Mouse (Mus musculus) hindbrain, embryonic 14.5 days (tissue): ENCODE data around the gene Slc4a1. TPM values are rescaled to one million over a fixed set of nuclear protein-coding genes. Genes with fewer than 3 reads are reported as not detected.

Experiments
- ATAC-seq: fragments of 200-750 bp; cut with Nextera tagmentation; 2 replicates; pipeline ENCODE4 v1.8.0; 2017; ENCODE audit warnings: moderate number of reproducible peaks, mild to moderate bottlenecking, moderate TSS enrichment, moderate library complexity; ENCODE audit not compliant: low FRiP score
- DNase-seq: peaks from one replicate; pipeline ENCODE4 v3.0.0-alpha.2; 2015; ENCODE audit warnings: low spot score
- H3K27ac ChIP-seq: fragments of 300-500 bp; sonication (generic); 2 replicates; pipeline ENCODE4 v1.5.1; 2014; ENCODE audit warnings: mild to moderate bottlenecking, moderate library complexity
- H3K27me3 ChIP-seq: fragments of 300-500 bp; sonication (generic); 2 replicates; pipeline ENCODE4 v1.6.1; 2014; ENCODE audit warnings: mild to moderate bottlenecking, low read length, mixed read lengths; ENCODE audit not compliant: control insufficient read depth, insufficient read depth
- H3K36me3 ChIP-seq: fragments of 300-500 bp; sonication (generic); replicated peaks from 2 replicates; pipeline ENCODE4 v1.6.1; 2014; ENCODE audit not compliant: control insufficient read depth, insufficient read depth
- H3K4me1 ChIP-seq: fragments of 300-500 bp; sonication (generic); replicated peaks from 2 replicates; pipeline ENCODE4 v1.6.1; 2014; ENCODE audit warnings: antibody characterized with exemption, low read length, mixed read lengths; ENCODE audit not compliant: control insufficient read depth, insufficient read depth
- H3K4me2 ChIP-seq: fragments of 300-500 bp; sonication (generic); replicated peaks from 2 replicates; pipeline ENCODE4 v1.6.1; 2014; ENCODE audit warnings: mild to moderate bottlenecking, moderate library complexity
- H3K4me3 ChIP-seq: fragments of 300-500 bp; sonication (generic); replicated peaks from 2 replicates; pipeline ENCODE4 v1.5.1; 2014; ENCODE audit warnings: mild to moderate bottlenecking, low read length
- H3K9ac ChIP-seq: fragments of 300-500 bp; sonication (generic); 2 replicates; pipeline ENCODE4 v1.6.1; 2014
- H3K9me3 ChIP-seq: fragments of 300-500 bp; sonication (generic); 2 replicates; pipeline ENCODE4 v1.6.1; 2016; ENCODE audit warnings: low read length; ENCODE audit not compliant: control insufficient read depth
- WGBS: fragments of 180-500 bp; shearing (Covaris S2); extraction: QIAGEN DNeasy Blood & Tissue Kit; methylation state at CpG from one replicate; pipeline ENCODE4 v1.1.7; 2014; 5-methylcytosine and 5-hydroxymethylcytosine counted together
- polyA plus RNA-seq: library from polyadenylated mRNA; unstranded; fragments of >200 nt; fragmentation: Nextera tagmentation; extraction: Ambion mirVana; gene quantifications from 2 replicates; pipeline ENCODE4 v1.2.1, GENCODE M21; 2014

The Slc4a1 gene
- polyA plus RNA-seq, 1 experiment from 2014 or later = 1.6 TPM

DNA sequence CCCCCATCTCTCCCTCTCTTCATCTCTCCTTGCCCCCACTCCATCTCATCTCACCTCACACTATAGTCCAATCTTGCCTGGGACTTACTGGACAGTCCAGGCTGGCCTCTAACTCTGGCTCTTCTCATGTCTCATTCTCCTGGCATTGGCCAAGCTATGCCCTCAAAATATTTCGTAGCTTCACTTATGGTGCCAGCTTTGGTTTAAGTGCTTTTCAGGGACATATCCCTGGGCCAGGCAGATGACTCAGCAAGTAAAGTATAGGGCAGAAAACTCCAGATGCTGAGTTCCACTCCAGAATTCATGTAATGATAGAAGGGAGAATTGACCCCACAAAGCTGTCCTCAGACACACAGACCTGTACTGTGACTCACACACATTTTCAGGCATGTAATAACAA, 29.8 kb downstream of the Slc4a1 start:
- H3K4me2 ChIP-seq = no peak overlapping the region
- 89% methylated on average over 1 of the region's 1 CpGs for WGBS
- H3K9me3 ChIP-seq = no peaks in the 10 kb centered on the region

DNA sequence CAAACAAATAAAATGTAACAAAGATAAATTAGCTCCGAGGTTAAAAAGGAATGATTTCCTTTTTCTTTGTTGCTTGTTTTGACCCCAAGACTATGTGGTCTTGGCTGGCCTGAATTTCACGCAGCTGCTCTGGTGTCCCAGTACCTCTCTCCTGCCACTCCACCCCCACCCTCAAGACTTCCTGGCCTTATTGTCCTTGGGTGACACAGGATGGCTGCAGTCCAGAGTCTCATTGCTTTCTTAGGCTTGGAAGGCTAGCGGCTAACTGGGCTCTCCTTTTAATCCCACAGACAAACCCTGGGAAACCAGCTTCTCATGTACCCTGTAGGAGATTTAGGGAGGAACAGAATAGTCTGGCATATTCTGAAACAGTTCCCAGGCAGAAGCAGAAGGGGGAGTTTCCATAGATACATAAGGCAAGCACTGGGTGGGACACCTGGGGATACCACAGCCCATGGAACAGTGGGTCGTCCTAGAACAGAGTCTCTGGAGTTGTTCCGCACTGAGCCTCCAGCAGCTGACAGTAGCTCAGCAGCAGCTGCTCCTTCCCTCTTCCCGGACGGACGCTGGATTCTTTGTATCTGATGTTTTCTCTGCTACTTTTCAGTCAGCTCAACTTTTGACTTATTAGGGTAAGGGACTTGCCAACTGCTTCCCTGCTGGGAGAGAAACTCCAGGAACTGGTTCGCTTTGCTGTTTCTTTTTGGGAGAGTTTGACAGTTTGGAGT, 30.9 kb downstream of the Slc4a1 start:
- H3K4me1 ChIP-seq = no peaks in the 10 kb centered on the region
- no peak overlapping the region for H3K4me3 ChIP-seq
- no peak overlapping the region for H3K4me2 ChIP-seq
- H3K9me3 ChIP-seq = no peaks in the 10 kb centered on the region
- no peak for ATAC-seq
- no peaks in the 10 kb centered on the region for H3K27me3 ChIP-seq
- 35% methylated on average over 9 of the region's 9 CpGs for WGBS
- H3K36me3 ChIP-seq = no peaks in the 10 kb centered on the region
- no peak for DNase-seq
- no peak overlapping the region for H3K9ac ChIP-seq
- no peak overlapping the region for H3K27ac ChIP-seq

More for the DNA sequence above, 29.8 kb downstream of the Slc4a1 start:
- Histone ChIP-seq H3K4me1 (no peaks in the 10 kb centered on the region), H3K27me3 (no peaks in the 10 kb centered on the region), H3K27ac (no peak overlapping the region), H3K4me3 (no peak overlapping the region), H3K36me3 (no peaks in the 10 kb centered on the region), H3K9ac (no peak overlapping the region)
- ATAC-seq (no peak), DNase-seq (no peak)

DNA sequence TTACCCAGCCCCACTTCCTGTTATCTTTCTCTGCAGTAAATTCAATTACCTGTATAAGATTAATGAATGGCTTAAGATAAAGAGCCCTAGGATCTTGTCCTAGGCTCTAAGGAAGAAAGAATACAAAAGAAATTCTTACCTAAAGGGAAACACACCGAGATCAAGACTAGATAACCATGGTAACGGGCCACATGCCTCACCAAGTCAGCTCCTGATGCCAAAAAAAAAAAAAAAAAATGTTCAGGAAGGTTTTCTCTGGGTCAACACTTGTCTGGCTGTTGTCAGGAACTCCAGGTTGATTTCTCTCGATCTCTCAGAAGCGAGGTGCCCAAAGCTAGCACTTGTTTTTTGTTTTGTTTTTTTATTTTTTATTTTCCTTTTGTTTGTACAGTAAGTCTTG, 32.0 kb downstream of the Slc4a1 start:
- Histone ChIP-seq H3K9me3 (no peaks in the 10 kb centered on the region), H3K27ac (no peak overlapping the region), H3K27me3 (no peaks in the 10 kb centered on the region), H3K9ac (no peak overlapping the region), H3K4me2 (no peak overlapping the region), H3K4me3 (no peak overlapping the region), H3K36me3 (no peaks in the 10 kb centered on the region), H3K4me1 (no peaks in the 10 kb centered on the region)
- no peak for DNase-seq
- WGBS = 71% methylated on average over 4 of the region's 4 CpGs
- ATAC-seq = no peak

DNA sequence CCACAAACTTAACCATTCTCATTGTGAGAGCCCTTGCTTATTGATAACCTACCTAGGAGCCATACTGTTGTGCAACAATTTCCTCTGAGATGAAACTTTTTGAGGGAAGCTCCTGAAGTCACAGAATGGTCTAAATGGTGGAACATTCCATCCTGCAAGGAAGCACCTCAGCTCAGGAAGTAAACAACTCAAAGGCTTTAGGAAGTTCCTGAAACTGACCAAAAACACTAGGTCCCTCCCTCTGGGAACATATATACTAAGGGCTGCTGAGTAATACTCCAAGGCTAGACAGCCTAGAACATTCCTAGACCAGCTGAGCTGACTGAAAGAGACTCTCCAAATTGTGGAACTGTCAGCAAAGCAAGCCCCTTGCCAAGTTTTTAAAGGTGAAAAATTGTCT, 32.9 kb downstream of the Slc4a1 start:
- Histone ChIP-seq H3K27me3 (no peaks in the 10 kb centered on the region), H3K4me1 (no peaks in the 10 kb centered on the region), H3K9ac (no peak overlapping the region), H3K36me3 (no peaks in the 10 kb centered on the region), H3K4me3 (no peak overlapping the region), H3K9me3 (no peaks in the 10 kb centered on the region), H3K27ac (no peak overlapping the region), H3K4me2 (no peak overlapping the region)
- no peak for DNase-seq
- ATAC-seq = no peak

DNA sequence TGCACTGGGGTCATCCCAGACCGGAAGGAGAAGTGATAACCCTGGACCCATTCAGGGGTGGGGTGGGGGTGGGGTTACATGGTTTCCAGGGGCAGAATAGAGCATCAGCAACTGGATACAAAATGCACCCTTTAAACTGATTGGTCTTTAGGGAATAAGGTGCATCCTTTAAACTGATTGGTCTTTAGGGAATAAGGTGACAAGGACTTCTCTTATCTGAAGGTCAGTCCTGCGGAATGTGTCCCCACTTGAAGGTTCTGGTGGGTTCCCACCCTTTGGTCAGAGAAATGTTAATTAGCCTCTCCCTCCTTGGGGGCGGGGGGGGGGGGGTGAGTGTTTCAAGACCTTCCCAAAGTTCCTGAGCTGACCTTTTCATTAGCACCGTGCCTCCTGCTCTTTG, 34.2 kb downstream of the Slc4a1 start:
- Histone ChIP-seq H3K27ac (no peak overlapping the region), H3K4me1 (no peaks in the 10 kb centered on the region), H3K9me3 (no peaks in the 10 kb centered on the region), H3K27me3 (no peaks in the 10 kb centered on the region), H3K9ac (no peak overlapping the region), H3K4me2 (no peak overlapping the region), H3K36me3 (no peaks in the 10 kb centered on the region), H3K4me3 (no peak overlapping the region)
- ATAC-seq = no peak
- WGBS = 51% methylated on average over 4 of the region's 4 CpGs
- no peak for DNase-seq

DNA sequence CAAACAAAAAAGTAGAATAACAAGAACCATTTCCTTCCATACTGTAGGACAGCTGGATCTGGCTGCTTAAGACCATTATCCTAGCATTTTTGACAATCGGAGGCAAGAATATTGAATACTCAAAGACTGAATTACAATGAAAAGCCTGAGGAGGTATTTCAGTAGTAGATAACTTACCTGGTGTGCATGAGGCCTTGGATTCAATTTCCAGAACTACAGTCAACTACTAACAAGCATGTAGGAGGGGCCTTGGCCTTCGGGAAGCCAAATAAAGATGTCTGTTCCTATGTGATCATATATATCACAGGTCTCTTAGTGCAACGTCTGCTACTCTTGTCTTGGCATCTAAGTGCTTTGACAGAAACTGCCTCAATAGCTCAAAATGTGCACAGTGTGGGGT, 36.0 kb downstream of the Slc4a1 start:
- WGBS = 82% methylated on average over 3 of the region's 3 CpGs
- H3K9ac ChIP-seq = no peak overlapping the region
- no peak for ATAC-seq

DNA sequence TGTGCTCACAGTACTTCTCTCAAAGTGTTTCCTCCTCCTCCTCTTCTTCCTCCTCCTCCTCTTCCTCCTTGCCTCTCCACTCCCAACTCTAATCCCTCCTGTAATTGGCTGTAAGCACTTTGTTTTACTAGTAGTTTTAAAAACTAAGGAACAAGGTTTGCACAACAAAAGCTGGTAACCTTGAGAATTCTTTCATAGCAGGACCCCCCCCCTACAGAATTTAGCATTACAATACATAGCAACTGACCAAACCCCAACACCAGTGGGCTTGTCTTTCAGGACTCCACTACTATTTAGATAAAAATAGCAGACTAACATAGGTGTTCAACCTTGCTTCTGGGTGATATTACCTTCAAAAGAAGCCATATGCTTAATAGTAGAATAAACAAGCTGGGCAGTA, 36.5 kb downstream of the Slc4a1 start:
- no peak overlapping the region for H3K4me2 ChIP-seq

More for the DNA sequence above, 36.0 kb downstream of the Slc4a1 start:
- Histone ChIP-seq H3K4me3 (no peak overlapping the region), H3K4me2 (no peak overlapping the region), H3K4me1 (no peaks in the 10 kb centered on the region), H3K36me3 (no peaks in the 10 kb centered on the region), H3K9me3 (no peaks in the 10 kb centered on the region), H3K27me3 (no peaks in the 10 kb centered on the region), H3K27ac (no peak overlapping the region)
- no peak for DNase-seq

DNA sequence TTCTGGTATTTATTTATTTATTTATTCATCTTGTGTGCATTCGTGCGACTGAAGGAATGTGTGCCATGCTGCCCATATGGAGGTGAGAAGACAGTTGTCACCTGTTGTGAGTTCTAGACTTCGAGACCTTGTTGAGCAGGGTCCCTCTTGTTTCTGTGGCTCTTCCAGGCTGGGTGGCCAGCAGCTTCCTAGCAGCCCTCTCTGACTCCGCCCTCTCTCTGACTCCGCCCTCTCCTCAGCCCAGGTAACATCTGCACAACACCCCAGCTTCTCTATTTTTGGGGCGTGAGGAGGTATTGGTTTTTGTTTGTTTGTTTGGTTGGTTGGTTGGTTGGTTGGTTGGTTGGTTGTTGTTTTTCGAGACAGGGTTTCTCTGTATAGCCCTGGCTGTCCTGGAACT, 38.2 kb downstream of the Slc4a1 start:
- Histone ChIP-seq H3K4me1 (no peaks in the 10 kb centered on the region), H3K9ac (no peak overlapping the region), H3K27ac (no peak overlapping the region), H3K4me2 (no peak overlapping the region), H3K27me3 (no peaks in the 10 kb centered on the region), H3K4me3 (no peak overlapping the region), H3K9me3 (no peaks in the 10 kb centered on the region), H3K36me3 (no peaks in the 10 kb centered on the region)
- ATAC-seq (no peak), DNase-seq (no peak)
- WGBS = 79% methylated on average over 7 of the region's 7 CpGs

More for the DNA sequence above, 36.5 kb downstream of the Slc4a1 start:
- no peak for DNase-seq
- no peaks in the 10 kb centered on the region for H3K9me3 ChIP-seq
- H3K4me3 ChIP-seq = no peak overlapping the region
- H3K36me3 ChIP-seq = no peaks in the 10 kb centered on the region
- H3K4me1 ChIP-seq = no peaks in the 10 kb centered on the region
- no peak for ATAC-seq
- no peak overlapping the region for H3K9ac ChIP-seq
- no peak overlapping the region for H3K27ac ChIP-seq
- no peaks in the 10 kb centered on the region for H3K27me3 ChIP-seq

DNA sequence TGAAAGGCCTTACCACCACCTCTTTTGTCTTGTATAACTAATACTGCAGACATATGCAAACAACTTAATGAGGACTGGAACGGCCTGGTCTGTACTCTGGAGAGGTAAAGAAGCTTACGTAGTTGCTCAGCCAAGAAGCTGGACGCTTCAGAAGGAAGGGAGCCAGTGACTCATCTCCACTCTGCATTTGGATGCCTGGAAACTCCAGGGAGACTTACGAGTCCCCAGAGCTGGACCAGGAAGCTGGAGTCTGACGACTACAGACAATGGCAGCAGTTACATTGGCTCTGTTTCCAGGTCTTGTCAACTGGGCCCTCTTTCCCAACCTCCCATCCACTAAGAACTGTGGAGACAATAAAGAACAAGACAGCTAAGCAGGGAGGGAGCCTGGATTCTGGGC, 38.8 kb downstream of the Slc4a1 start:
- 62% methylated on average over 5 of the region's 5 CpGs for WGBS
- H3K9me3 ChIP-seq = no peaks in the 10 kb centered on the region
- H3K4me1 ChIP-seq = no peaks in the 10 kb centered on the region
- H3K27me3 ChIP-seq = no peaks in the 10 kb centered on the region
- no peak overlapping the region for H3K27ac ChIP-seq
- H3K4me2 ChIP-seq = no peak overlapping the region
- ATAC-seq (no peak), DNase-seq (no peak)
- no peak overlapping the region for H3K9ac ChIP-seq
- H3K4me3 ChIP-seq = no peak overlapping the region
- no peaks in the 10 kb centered on the region for H3K36me3 ChIP-seq

DNA sequence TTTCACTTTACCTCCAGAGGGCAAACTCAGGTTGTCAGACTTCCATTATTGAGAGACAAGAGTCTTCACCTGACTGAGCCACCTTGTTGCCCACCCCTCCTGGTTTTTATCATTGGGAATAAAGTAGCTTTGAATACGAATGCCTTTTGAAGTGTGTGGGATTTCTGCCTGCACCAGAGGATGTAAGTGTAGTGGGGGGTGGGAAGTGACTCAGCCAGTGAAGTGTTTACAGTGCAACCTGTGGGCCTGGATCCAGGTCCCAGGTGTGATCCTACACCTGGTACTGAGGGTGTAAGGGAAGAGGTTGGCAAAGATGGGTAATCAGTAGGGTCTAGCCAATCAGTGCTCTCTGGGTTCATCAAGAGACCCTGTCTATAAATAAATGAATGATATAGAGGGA, 42.5 kb downstream of the Slc4a1 start:
- H3K27ac ChIP-seq = no peak overlapping the region
- H3K4me3 ChIP-seq = no peak overlapping the region
- 70% methylated on average over 1 of the region's 1 CpGs for WGBS
- H3K9ac ChIP-seq = no peak overlapping the region
- H3K4me2 ChIP-seq = no peak overlapping the region
- DNase-seq (no peak), ATAC-seq (no peak)
- no peaks in the 10 kb centered on the region for H3K27me3 ChIP-seq
- peaks cover 7% of the 10 kb centered on the region; the same call in 1 of the 2 replicates for H3K4me1 ChIP-seq
- H3K36me3 ChIP-seq = no peaks in the 10 kb centered on the region
- H3K9me3 ChIP-seq = no peaks in the 10 kb centered on the region
